Mouse (Mus musculus): Measurements from ENCODE around the gene Fry.

Gene Fry

GRCm38 (mm10) chr5:150118455-150119241 lies at the start of gene Fry:
Fry (plus strand) TSS chr5:150118645.
- under 1% methylated on average over 68 of the region's 68 CpGs for WGBS

- 16% methylated on average over 10 of the region's 10 CpGs for whole genome bisulfite sequencing
Observed at GRCm38 (mm10) chr5:150070086-150070485, 48.4 kb upstream of the Fry start.

GRCm38 (mm10) chr5:150079866-150080797 lies 38.3 kb upstream of the Fry start:
- WGBS, result 28% methylated on average over 12 of the region's 12 CpGs

GRCm38 (mm10) chr5:150082696-150083095 lies 35.7 kb upstream of the Fry start:
- WGBS, result 91% methylated on average over 14 of the region's 14 CpGs

GRCm38 (mm10) chr5:150083190-150083589 lies 35.3 kb upstream of the Fry start:
- 71% methylated on average over 5 of the region's 5 CpGs for WGBS

GRCm38 (mm10) chr5:150097620-150098019 lies 20.8 kb upstream of the Fry start:
- WGBS, result 7% methylated on average over 6 of the region's 6 CpGs

GRCm38 (mm10) chr5:150098754-150099153 lies 19.7 kb upstream of the Fry start:
- WGBS, result 93% methylated on average over 12 of the region's 12 CpGs

- 69% methylated on average over 11 of the region's 11 CpGs for WGBS
Observed at GRCm38 (mm10) chr5:150101789-150102188, 16.7 kb upstream of the Fry start.

GRCm38 (mm10) chr5:150106358-150106757 lies 12.1 kb upstream of the Fry start:
- WGBS, result 92% methylated on average over 7 of the region's 7 CpGs

GRCm38 (mm10) chr5:150111236-150111635 lies 7.2 kb upstream of the Fry start:
- WGBS, result 53% methylated on average over 8 of the region's 8 CpGs

- WGBS, result 86% methylated on average over 7 of the region's 7 CpGs
Observed at GRCm38 (mm10) chr5:150114007-150114406, 4.4 kb upstream of the Fry start.

- 86% methylated on average over 4 of the region's 4 CpGs for WGBS
Observed at GRCm38 (mm10) chr5:150114778-150115177, 3.7 kb upstream of the Fry start.

GRCm38 (mm10) chr5:150115271-150116092 lies 3.0 kb upstream of the Fry start:
- WGBS, result 51% methylated on average over 16 of the region's 16 CpGs

GRCm38 (mm10) chr5:150116216-150116905 lies 2.1 kb upstream of the Fry start:
- 72% methylated on average over 9 of the region's 9 CpGs for WGBS

GRCm38 (mm10) chr5:150116906-150117216 lies 1.6 kb upstream of the Fry start:
- 90% methylated on average over 6 of the region's 6 CpGs for WGBS

- WGBS, result 15% methylated on average over 8 of the region's 8 CpGs
Observed at GRCm38 (mm10) chr5:150118124-150118454, 356 bp upstream of the Fry start.

GRCm38 (mm10) chr5:150120676-150121075 lies 2.2 kb downstream of the Fry start:
- WGBS, result 84% methylated on average over 8 of the region's 8 CpGs

- 84% methylated on average over 4 of the region's 4 CpGs for WGBS
Observed at GRCm38 (mm10) chr5:150122095-150122494, 3.6 kb downstream of the Fry start.

- WGBS, result 44% methylated on average over 2 of the region's 2 CpGs
Observed at GRCm38 (mm10) chr5:150122571-150122970, 4.1 kb downstream of the Fry start.

GRCm38 (mm10) chr5:150125920-150126319 lies 7.5 kb downstream of the Fry start:
- WGBS, result 82% methylated on average over 9 of the region's 9 CpGs

GRCm38 (mm10) chr5:150128432-150128831 lies 10.0 kb downstream of the Fry start:
- WGBS, result 66% methylated on average over 8 of the region's 8 CpGs

Measured in cerebral cortex, adult 2 months (tissue).